Mouse (Mus musculus): ENCODE measurements around the gene Ren1. TPM values are rescaled to one million over a fixed set of nuclear protein-coding genes. Genes with fewer than 3 reads are reported as not detected.

Ren1 gene
- polyA plus RNA-seq, 1 experiment, result 187 TPM

DNA sequence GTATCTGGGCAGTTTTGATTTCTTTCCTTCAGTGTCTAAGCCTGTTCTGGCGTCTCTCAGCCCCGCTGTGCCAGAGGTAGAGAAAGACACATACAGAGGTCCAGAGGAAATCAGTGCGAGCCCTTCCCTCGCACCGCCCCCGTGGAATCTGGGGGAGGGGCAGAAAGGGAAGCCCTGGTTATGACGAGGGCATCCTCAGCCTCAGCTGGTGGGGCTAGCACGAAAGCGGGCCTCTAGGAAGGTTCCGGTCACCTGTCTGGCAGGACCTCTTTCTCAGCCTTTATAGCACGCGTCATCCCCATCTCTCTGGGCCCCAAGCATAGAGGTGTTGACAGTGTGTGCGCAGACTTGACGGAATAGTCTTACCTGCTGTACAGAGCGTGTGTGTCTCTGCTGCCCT lies 5.6 kb downstream of the Ren1 start:
- Histone ChIP-seq H3K4me3 (ENCODE audit: insufficient read depth, low read depth, low read length) (no peak overlapping the region), H3K4me1 (ENCODE audit: control insufficient read depth, insufficient read depth, low read length) (no peaks in the 10 kb centered on the region), H3K27me3 (replicated peaks; ENCODE audit: control insufficient read depth, insufficient read depth, low read length) (no peaks in the 10 kb centered on the region), H3K36me3 (ENCODE audit: control insufficient read depth, insufficient read depth, low read length) (no peaks in the 10 kb centered on the region), H3K27ac (ENCODE audit: insufficient read depth, low read depth, low read length) (no peak overlapping the region)
- no peak for DNase-seq
- TF ChIP-seq CTCF (conservative IDR thresholded peaks at IDR 0.05; ENCODE audit: insufficient read depth, insufficient read length, low read depth, low read length) (no peak), POLR2A (IDR thresholded peaks at IDR 0.05; ENCODE audit: low read depth, low read length) (no peak)
- 69% methylated on average over 15 of the region's 15 CpGs for WGBS

DNA sequence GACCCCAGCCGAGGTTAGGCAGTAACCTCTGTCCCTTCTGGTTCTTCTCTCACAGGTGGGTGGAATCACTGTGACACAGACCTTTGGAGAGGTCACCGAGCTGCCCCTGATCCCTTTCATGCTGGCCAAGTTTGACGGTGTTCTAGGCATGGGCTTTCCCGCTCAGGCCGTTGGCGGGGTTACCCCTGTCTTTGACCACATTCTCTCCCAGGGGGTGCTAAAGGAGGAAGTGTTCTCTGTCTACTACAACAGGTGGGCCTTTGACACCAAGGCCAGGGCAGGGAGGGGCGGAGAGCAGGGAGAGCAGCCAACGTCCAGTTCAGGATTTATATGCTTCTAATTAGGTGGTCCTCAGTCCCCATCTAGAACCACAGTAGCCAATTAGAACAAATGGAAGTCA lies 6.0 kb downstream of the Ren1 start:
- 58% methylated on average over 8 of the region's 8 CpGs for WGBS

DNA sequence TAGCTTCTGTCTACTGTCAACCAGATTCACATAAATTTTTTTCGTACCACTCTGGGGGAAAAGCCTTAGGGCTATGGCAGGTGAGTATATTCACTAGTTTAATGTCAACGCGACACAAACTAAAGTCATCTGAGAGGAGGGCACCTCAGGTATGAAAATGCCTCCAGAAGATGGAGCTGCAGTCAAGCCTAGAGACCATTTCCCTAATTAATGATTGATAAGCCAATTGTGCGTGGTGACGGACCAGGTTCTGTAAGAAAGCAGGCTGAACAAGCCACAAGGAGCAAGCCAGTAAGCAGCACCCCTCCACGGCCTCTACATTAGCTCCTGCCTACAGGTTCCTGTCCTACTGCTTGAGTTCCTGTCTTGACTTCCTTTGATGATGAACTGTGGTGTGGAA lies 10.7 kb downstream of the Ren1 start:
- H3K36me3 ChIP-seq (ENCODE audit: control insufficient read depth, insufficient read depth, low read length), result no peaks in the 10 kb centered on the region
- H3K4me1 ChIP-seq (ENCODE audit: control insufficient read depth, insufficient read depth, low read length), result 0 out of 2 replicates have a peak, but pooled peaks cover 2% of the 10 kb centered on the region
- DNase-seq, result peak; percentile 46
- H3K4me3 ChIP-seq (ENCODE audit: insufficient read depth, low read depth, low read length), result no peak overlapping the region
- TF ChIP-seq POLR2A (IDR thresholded peaks at IDR 0.05; ENCODE audit: low read depth, low read length) (no peak), CTCF (conservative IDR thresholded peaks at IDR 0.05; ENCODE audit: insufficient read depth, insufficient read length, low read depth, low read length) (peak; percentile 50)
- H3K27ac ChIP-seq (ENCODE audit: insufficient read depth, low read depth, low read length), result no peak overlapping the region
- WGBS, result 72% methylated on average over 6 of the region's 6 CpGs
- H3K27me3 ChIP-seq (replicated peaks; ENCODE audit: control insufficient read depth, insufficient read depth, low read length), result no peaks in the 10 kb centered on the region

More for the DNA sequence above, 6.0 kb downstream of the Ren1 start:
- no peak overlapping the region for H3K27ac ChIP-seq (ENCODE audit: insufficient read depth, low read depth, low read length)
- no peak for TF ChIP-seq POLR2A (IDR thresholded peaks at IDR 0.05; ENCODE audit: low read depth, low read length)
- no peak for TF ChIP-seq CTCF (conservative IDR thresholded peaks at IDR 0.05; ENCODE audit: insufficient read depth, insufficient read length, low read depth, low read length)
- no peaks in the 10 kb centered on the region for H3K27me3 ChIP-seq (replicated peaks; ENCODE audit: control insufficient read depth, insufficient read depth, low read length)
- no peaks in the 10 kb centered on the region for H3K4me1 ChIP-seq (ENCODE audit: control insufficient read depth, insufficient read depth, low read length)
- no peaks in the 10 kb centered on the region for H3K36me3 ChIP-seq (ENCODE audit: control insufficient read depth, insufficient read depth, low read length)
- no peak overlapping the region for H3K4me3 ChIP-seq (ENCODE audit: insufficient read depth, low read depth, low read length)
- no peak for DNase-seq

DNA sequence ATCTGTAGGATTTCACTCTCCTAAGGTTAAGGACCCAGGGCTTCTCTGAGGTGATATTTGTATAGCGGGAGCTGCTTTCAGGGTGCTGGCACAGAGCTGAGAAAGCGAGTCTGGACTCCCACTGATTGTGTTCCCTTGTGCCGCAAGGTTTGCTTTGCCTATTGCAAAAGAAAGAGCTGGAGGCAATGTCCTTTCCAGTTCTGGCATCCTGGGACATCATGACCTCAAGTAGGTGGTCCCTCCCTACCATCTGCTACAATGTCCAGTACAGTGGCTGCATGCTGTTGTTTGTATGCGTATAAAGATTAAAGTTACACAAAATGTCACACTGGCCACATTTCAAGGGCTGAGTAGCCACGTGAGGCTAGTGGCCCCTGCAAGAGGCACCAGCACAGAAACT lies 11.8 kb downstream of the Ren1 start:
- no peak for DNase-seq
- no peak for TF ChIP-seq POLR2A (IDR thresholded peaks at IDR 0.05; ENCODE audit: low read depth, low read length)
- no peak for TF ChIP-seq CTCF (conservative IDR thresholded peaks at IDR 0.05; ENCODE audit: insufficient read depth, insufficient read length, low read depth, low read length)
- whole genome bisulfite sequencing, result 96% methylated on average over 5 of the region's 5 CpGs
- Histone ChIP-seq H3K27me3 (replicated peaks; ENCODE audit: control insufficient read depth, insufficient read depth, low read length) (no peaks in the 10 kb centered on the region), H3K36me3 (ENCODE audit: control insufficient read depth, insufficient read depth, low read length) (no peaks in the 10 kb centered on the region), H3K4me3 (ENCODE audit: insufficient read depth, low read depth, low read length) (no peak overlapping the region), H3K4me1 (ENCODE audit: control insufficient read depth, insufficient read depth, low read length) (0 out of 2 replicates have a peak, but pooled peaks cover 2% of the 10 kb centered on the region), H3K27ac (ENCODE audit: insufficient read depth, low read depth, low read length) (no peak overlapping the region)

DNA sequence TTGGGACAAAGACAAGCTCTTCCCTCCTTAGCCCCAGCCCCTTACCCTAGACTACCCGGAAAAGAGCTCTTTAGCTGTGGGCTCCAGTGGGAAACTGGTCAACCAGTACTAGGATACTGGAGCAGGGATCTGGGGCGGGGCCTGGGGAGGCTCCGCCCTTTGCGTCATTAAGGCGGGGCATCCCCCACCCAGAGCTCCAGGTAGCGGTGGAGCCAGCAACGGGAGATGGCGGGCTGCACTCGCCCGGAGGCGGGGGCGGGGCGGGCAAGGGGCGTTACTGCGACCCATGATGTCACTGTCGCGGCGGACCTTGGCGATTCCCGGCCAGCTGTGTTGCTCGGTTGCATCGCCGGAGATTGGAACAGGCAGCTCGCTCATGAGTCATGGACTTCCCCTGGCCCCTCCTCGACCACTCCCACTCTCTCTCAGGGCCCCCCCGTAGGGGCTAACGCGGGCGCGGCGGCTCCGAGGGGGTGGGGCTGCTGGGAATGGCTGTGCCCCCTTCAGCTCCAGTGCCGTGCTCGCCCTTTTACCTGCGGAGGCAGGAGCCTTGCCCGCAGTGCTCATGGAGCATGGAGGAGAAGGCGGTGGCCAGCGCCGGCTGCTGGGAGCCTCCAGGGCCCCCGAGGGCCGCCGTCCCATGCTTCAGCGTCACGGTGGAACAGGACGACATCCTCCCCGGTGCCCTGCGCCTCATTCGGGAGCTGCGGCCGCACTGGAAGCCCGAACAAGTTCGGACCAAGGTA lies 13.1 kb downstream of the Ren1 start, which contains the start of gene Etnk2:
Gene Etnk2, plus strand, starts transcription at position 297 of the 746 bp plus-strand sequence.
- Histone ChIP-seq H3K4me1 (ENCODE audit: control insufficient read depth, insufficient read depth, low read length) (0 out of 2 replicates have a peak, but pooled peaks cover 2% of the 10 kb centered on the region), H3K4me3 (ENCODE audit: insufficient read depth, low read depth, low read length) (peak within 1 kb of the TSS; percentile 60), H3K27ac (ENCODE audit: insufficient read depth, low read depth, low read length) (no peak within 1 kb of the TSS), H3K36me3 (ENCODE audit: control insufficient read depth, insufficient read depth, low read length) (no peaks in the 10 kb centered on the region), H3K27me3 (replicated peaks; ENCODE audit: control insufficient read depth, insufficient read depth, low read length) (no peaks in the 10 kb centered on the region)
- TF ChIP-seq CTCF (conservative IDR thresholded peaks at IDR 0.05; ENCODE audit: insufficient read depth, insufficient read length, low read depth, low read length) (no peak), POLR2A (IDR thresholded peaks at IDR 0.05; ENCODE audit: low read depth, low read length) (no peak)
- WGBS, result 1% methylated on average over 52 of the region's 52 CpGs
- DNase-seq, result peak; percentile 90

DNA sequence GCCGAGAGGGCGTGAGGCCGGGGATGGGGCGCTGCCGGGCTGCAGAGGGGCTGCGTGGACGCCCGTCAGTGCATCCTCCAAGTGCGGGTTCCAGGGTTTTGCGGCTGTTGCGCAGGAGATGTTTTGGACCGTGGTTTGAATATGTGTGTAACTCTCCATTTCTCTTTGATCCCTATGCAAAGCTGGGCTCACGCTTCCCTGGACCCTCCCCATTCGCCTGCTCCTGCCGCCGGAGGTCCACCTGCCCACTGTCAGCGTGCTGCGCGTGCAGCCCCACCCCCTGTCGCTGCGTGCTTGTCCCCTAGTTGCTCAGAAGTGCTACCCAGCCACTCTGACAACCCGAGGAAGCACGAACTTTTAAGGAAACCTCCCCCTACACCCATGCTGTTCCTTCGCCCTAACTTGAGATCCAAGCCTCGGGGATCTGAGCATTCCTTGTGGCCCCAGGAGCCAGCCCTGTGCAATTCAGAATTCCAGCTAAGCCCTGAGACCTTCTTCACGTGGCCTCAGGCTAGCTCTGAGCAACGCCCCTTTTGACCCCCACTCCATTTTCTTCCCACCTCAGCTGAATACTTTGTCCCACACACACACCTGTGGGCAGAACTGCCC lies 13.8 kb downstream of the Ren1 start:
- no peaks in the 10 kb centered on the region for H3K27me3 ChIP-seq (replicated peaks; ENCODE audit: control insufficient read depth, insufficient read depth, low read length)
- no peak for DNase-seq
- H3K36me3 ChIP-seq (ENCODE audit: control insufficient read depth, insufficient read depth, low read length), result no peaks in the 10 kb centered on the region
- H3K27ac ChIP-seq (ENCODE audit: insufficient read depth, low read depth, low read length), result no peak overlapping the region
- 0 out of 2 replicates have a peak, but pooled peaks cover 2% of the 10 kb centered on the region for H3K4me1 ChIP-seq (ENCODE audit: control insufficient read depth, insufficient read depth, low read length)
- 11% methylated on average over 27 of the region's 27 CpGs for WGBS
- TF ChIP-seq POLR2A (IDR thresholded peaks at IDR 0.05; ENCODE audit: low read depth, low read length) (no peak), CTCF (conservative IDR thresholded peaks at IDR 0.05; ENCODE audit: insufficient read depth, insufficient read length, low read depth, low read length) (no peak)
- H3K4me3 ChIP-seq (ENCODE audit: insufficient read depth, low read depth, low read length), result peak overlapping the region; percentile 60

DNA sequence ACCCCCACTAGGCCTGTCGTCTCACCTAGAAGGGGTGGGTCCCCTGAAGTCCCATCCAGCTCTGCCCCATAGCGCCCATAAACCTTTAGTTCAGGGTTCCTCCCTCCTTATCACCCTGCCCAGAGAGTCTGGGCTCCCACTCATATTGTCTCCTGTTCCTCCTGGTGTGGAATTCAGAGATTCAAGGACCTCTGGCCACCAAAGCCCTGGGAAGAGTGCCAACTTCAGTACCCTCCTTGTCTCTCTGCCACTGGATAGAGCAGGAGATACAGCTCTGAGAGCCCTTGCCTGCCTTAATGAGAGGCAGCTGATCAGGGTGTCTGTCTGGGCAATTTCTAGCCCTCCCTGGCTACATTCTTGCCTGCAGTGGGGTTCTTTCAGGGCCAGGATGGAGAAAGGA lies 14.6 kb downstream of the Ren1 start:
- no peak for DNase-seq
- H3K36me3 ChIP-seq (ENCODE audit: control insufficient read depth, insufficient read depth, low read length), result no peaks in the 10 kb centered on the region
- 0 out of 2 replicates have a peak, but pooled peaks cover 2% of the 10 kb centered on the region for H3K4me1 ChIP-seq (ENCODE audit: control insufficient read depth, insufficient read depth, low read length)
- TF ChIP-seq CTCF (conservative IDR thresholded peaks at IDR 0.05; ENCODE audit: insufficient read depth, insufficient read length, low read depth, low read length), result no peak
- TF ChIP-seq POLR2A (IDR thresholded peaks at IDR 0.05; ENCODE audit: low read depth, low read length), result no peak
- 80% methylated on average over 2 of the region's 2 CpGs for WGBS
- no peaks in the 10 kb centered on the region for H3K27me3 ChIP-seq (replicated peaks; ENCODE audit: control insufficient read depth, insufficient read depth, low read length)
- no peak overlapping the region for H3K4me3 ChIP-seq (ENCODE audit: insufficient read depth, low read depth, low read length)
- no peak overlapping the region for H3K27ac ChIP-seq (ENCODE audit: insufficient read depth, low read depth, low read length)

All from kidney, adult 2 months (tissue).